Mouse (Mus musculus) right cerebral cortex, postnatal 36 days (tissue): ENCODE measurements around the gene Gm10800.
"Not testable (repeated sequence)": the region's sequence is repeated elsewhere in the genome, so short reads cannot be mapped to it uniquely, and the experiment has no call there.

ENCODE experiments used
- DNase-seq, 2 experiments: peaks; one replicate each; pipeline ENCODE4 v3.0.0; 2022; ENCODE audit warnings: low spot score in 2 of 2, mixed read lengths in 1 of 2

Gene Gm10800

GRCm38 (mm10) chr2:98667201-98667600 lies at the start of gene Gm10800:
Gene Gm10800, minus strand, starts transcription at chr2:98667301.
- DNase-seq, result not testable (repeated sequence)

DNA sequence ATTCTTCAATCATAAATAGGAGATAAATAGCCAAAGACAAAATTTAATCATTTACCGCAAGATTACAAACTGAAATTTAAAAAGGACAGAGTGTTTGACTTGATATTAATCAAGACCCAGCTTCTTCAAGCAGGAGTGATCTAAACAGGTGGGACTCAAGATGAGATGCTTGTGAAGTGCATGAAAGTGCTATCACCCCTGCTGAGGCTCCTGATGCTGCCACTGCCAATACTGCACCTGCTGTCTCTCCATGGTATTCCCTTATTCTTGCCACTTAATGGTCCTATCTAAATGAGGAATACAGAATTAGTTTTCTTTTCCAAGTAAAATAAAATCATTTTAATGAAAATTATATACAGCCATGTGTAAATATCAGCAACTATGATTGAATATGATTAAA lies 30.4 kb upstream of the Gm10800 start:
- no peak for DNase-seq

DNA sequence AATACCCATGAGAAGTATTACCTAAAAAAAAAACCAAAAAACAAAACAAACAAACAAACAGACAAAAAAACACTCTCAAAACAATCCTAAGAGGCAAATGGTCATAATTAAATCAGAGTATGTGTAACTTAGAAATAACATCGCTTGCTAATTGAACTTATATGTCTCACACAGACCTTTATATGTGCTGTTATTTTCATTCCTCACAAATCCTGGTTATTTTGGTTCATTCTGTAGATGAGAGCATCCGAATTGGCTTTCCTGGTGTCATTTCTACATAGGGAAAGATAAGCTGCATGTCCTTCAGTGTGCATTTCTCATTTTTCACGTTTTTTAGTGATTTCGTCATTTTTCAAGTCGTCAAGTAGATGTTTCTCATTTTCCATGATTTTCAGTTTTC lies 5.2 kb downstream of the Gm10800 start, which contains the start of gene Gm10801:
Gene Gm10801, plus strand, starts transcription at position 301 of the 400 bp plus-strand sequence.
- DNase-seq, result not testable (repeated sequence)
